Mouse (Mus musculus) ES-E14 (cell line): Measurements from ENCODE around the gene Ppp1r9a. TPM values are rescaled to one million over a fixed set of nuclear protein-coding genes. Genes with fewer than 3 reads are reported as not detected.

Source experiments
- DNase-seq: peaks from one replicate; pipeline ENCODE4 v3.0.0-alpha.2; 2013; ENCODE audit warnings: low read depth, low spot score
- H3K27ac ChIP-seq: 2 replicates; pipeline ENCODE4 v1.5.1; 2012; ENCODE audit warnings: low read depth, mild to moderate bottlenecking, low read length, moderate library complexity, mixed read lengths; ENCODE audit not compliant: poor library complexity, insufficient read depth, severe bottlenecking
- H3K36me3 ChIP-seq: 2 replicates; pipeline ENCODE4 v1.6.1; 2012; ENCODE audit warnings: mild to moderate bottlenecking, low read length, moderate library complexity, mixed read lengths; ENCODE audit not compliant: control insufficient read depth, poor library complexity, insufficient read depth, severe bottlenecking
- H3K4me1 ChIP-seq, 2 experiments: fragments of 150-350 bp in 1 of 2; sonication (generic) in 1 of 2; 2 replicates each; pipeline ENCODE4 v1.6.1; 2012; ENCODE audit warnings: low read length in 2 of 2, mild to moderate bottlenecking in 1 of 2, mixed read lengths in 1 of 2; ENCODE audit not compliant: control insufficient read depth in 2 of 2, insufficient read depth in 2 of 2, poor library complexity in 1 of 2
- H3K4me3 ChIP-seq, 2 experiments: fragments of 150-350 bp in 1 of 2; sonication (generic) in 1 of 2; 2 replicates each; pipeline ENCODE4 v1.5.1; 2012; ENCODE audit warnings: low read length in 2 of 2, low read depth in 1 of 2, mild to moderate bottlenecking in 1 of 2, mixed read lengths in 1 of 2; ENCODE audit not compliant: insufficient read depth in 1 of 2, poor library complexity in 1 of 2, severe bottlenecking in 1 of 2
- H3K9ac ChIP-seq: 2 replicates; pipeline ENCODE4 v1.6.1; 2012; ENCODE audit warnings: low read depth, mild to moderate bottlenecking, low read length, mixed read lengths; ENCODE audit not compliant: poor library complexity, insufficient read depth, severe bottlenecking
- H3K9me3 ChIP-seq: fragments of 150-350 bp; sonication (generic); 2 replicates; pipeline ENCODE4 v1.6.1; 2012; ENCODE audit warnings: low read depth, mild to moderate bottlenecking, low read length; ENCODE audit not compliant: control insufficient read depth, insufficient read depth
- CHD2 ChIP-seq: IDR thresholded peaks from 2 replicates; pipeline ENCODE4 v1.6.1; 2014; ENCODE audit warnings: mild to moderate bottlenecking, low read depth, low read length, inconsistent platforms
- HCFC1 ChIP-seq: IDR thresholded peaks from 2 replicates; pipeline ENCODE4 v1.6.1; 2012; ENCODE audit warnings: low read length, inconsistent platforms, borderline replicate concordance; ENCODE audit not compliant: insufficient read depth
- MAFK ChIP-seq: IDR thresholded peaks from 2 replicates; pipeline ENCODE4 v1.6.1; 2014; ENCODE audit warnings: mild to moderate bottlenecking, low read depth, low read length, inconsistent platforms; ENCODE audit not compliant: insufficient read depth
- ZC3H11A ChIP-seq: IDR thresholded peaks from 2 replicates; pipeline ENCODE4 v1.6.1; 2012; ENCODE audit warnings: low read depth, mild to moderate bottlenecking, inconsistent platforms, low read length, borderline replicate concordance
- ZNF384 ChIP-seq: IDR thresholded peaks from 2 replicates; pipeline ENCODE4 v1.6.1; 2012; ENCODE audit warnings: low read depth, low read length, inconsistent platforms
- in situ Hi-C, 2 experiments: fragments of 600-800 bp; cut with MboI; formaldehyde crosslinking; loops; one replicate each; pipeline ENCODE4 v1.15.1; 2025; ENCODE audit warnings: low sequenced_read_pairs in 2 of 2, inconsistent platforms in 1 of 2; ENCODE audit not compliant: unreplicated experiment in 2 of 2
- total RNA-seq: library from RNA; depleted of rRNA; stranded (reverse); fragments of 300-350 nt; gene quantifications from 2 replicates; pipeline ENCODE4 v1.2.3, GENCODE M21; 2012

Ppp1r9a gene
- total RNA-seq, 1 experiment: 22.2 TPM

- no peaks in the 10 kb centered on the region for H3K36me3 ChIP-seq
These were observed 74.8 kb downstream of the Ppp1r9a start for GRCm38 (mm10) chr6:4977515-4977914.

GRCm38 (mm10) chr6:4978249-4978648 is 75.5 kb downstream of the Ppp1r9a start:
- Histone ChIP-seq H3K9ac (no peak overlapping the region), H3K27ac (no peak overlapping the region), H3K4me3 (no peak overlapping the region), H3K9me3 (no peaks in the 10 kb centered on the region), H3K36me3 (no peaks in the 10 kb centered on the region), H3K4me1 (peaks cover 17 to 21% of the 10 kb centered on the region in 2 experiments)
- TF ChIP-seq CHD2 (no peak), HCFC1 (no peak), MAFK (no peak), ZNF384 (no peak), ZC3H11A (no peak)
- DNase-seq: no peak
- in situ Hi-C loops: no loop called here

More at GRCm38 (mm10) chr6:4977515-4977914, 74.8 kb downstream of the Ppp1r9a start:
- Histone ChIP-seq H3K9me3 (no peaks in the 10 kb centered on the region), H3K4me3 (no peak overlapping the region), H3K9ac (no peak overlapping the region), H3K27ac (no peak overlapping the region; the same call in 1 of the 2 replicates), H3K4me1 (peaks cover 15 to 16% of the 10 kb centered on the region in 2 experiments)
- no peak for DNase-seq
- in situ Hi-C loops: no loop called here
- TF ChIP-seq CHD2: no peak
- no peak for TF ChIP-seq ZNF384
- no peak for TF ChIP-seq MAFK
- TF ChIP-seq HCFC1: no peak
- TF ChIP-seq ZC3H11A: no peak

DNA sequence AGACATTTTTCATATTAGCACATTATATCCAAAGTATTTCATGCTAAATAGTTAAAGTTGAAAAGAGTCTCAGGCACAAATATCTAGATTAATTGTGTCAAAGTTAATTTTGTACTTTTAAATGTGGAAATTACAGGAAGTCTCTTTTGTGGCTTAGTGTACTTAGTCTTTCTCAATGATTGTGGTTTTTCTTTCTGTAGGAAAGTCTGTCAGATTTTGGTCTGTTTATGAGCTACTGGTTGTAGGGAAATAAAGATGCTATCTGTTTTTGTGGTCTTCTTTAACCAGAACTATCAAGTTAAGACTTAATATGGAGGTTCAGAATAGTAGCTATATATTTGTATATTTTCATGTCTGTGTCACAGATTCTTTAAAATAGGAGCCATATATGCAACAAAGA is 76.2 kb downstream of the Ppp1r9a start:
- peaks cover 12 to 20% of the 10 kb centered on the region in 2 experiments for H3K4me1 ChIP-seq
- DNase-seq: no peak
- H3K4me3 ChIP-seq: no peak overlapping the region
- in situ Hi-C loops: no loop called here
- no peak overlapping the region for H3K27ac ChIP-seq
- H3K36me3 ChIP-seq: no peaks in the 10 kb centered on the region
- TF ChIP-seq ZNF384: no peak
- TF ChIP-seq HCFC1: no peak
- TF ChIP-seq ZC3H11A: no peak
- TF ChIP-seq CHD2: no peak
- no peak for TF ChIP-seq MAFK
- H3K9me3 ChIP-seq: no peaks in the 10 kb centered on the region
- no peak overlapping the region for H3K9ac ChIP-seq

DNA sequence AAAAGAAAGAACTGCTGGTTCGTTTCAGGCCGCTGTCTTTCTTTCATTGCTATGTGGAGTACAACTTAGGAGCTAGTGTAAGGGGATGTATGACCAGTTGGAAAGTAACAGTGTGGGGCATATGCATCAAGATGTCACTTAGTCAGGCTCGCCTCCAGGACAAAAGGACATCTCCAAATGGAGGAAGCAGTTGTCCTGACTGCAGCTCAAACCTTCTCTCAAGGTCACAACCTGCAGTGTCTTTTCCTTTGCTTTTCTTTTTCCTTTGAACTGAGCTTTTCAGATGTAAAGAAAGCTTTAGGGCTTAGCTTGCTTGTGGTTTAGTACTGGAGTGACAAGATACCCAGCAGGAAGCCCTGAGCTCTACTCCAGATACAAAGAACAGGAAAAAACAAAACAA is 77.4 kb downstream of the Ppp1r9a start:
- no peak for TF ChIP-seq ZC3H11A
- TF ChIP-seq CHD2: no peak
- no peak for TF ChIP-seq ZNF384
- no peak for TF ChIP-seq MAFK
- no peak for TF ChIP-seq HCFC1
- Histone ChIP-seq H3K4me1 (peaks cover 12 to 18% of the 10 kb centered on the region in 2 experiments), H3K27ac (peak overlapping the region; percentile 4; the same call in 1 of the 2 replicates), H3K9ac (no peak overlapping the region), H3K9me3 (no peaks in the 10 kb centered on the region), H3K4me3 (no peak overlapping the region), H3K36me3 (no peaks in the 10 kb centered on the region)
- peak; percentile 44 for DNase-seq
- in situ Hi-C loops: no loop called here

GRCm38 (mm10) chr6:4982686-4983162 is 80.0 kb downstream of the Ppp1r9a start:
- DNase-seq: peak; percentile 62
- in situ Hi-C loops: no loop called here
- no peak overlapping the region for H3K27ac ChIP-seq
- no peak overlapping the region for H3K4me3 ChIP-seq
- no peak for TF ChIP-seq MAFK
- TF ChIP-seq ZC3H11A: no peak
- no peak for TF ChIP-seq CHD2
- TF ChIP-seq HCFC1: no peak
- no peak for TF ChIP-seq ZNF384
- 0 out of 2 replicates have a peak, but pooled peaks cover 2% of the 10 kb centered on the region for H3K36me3 ChIP-seq
- H3K9ac ChIP-seq: peak overlapping the region; percentile 30; the same call in 1 of the 2 replicates
- H3K4me1 ChIP-seq: peaks cover 10 to 18% of the 10 kb centered on the region in 2 experiments
- no peaks in the 10 kb centered on the region for H3K9me3 ChIP-seq
